Mouse (Mus musculus) forebrain, embryonic 12.5 days (tissue): ENCODE measurements around the gene Oxsr1. TPM values are rescaled to one million over a fixed set of nuclear protein-coding genes. Genes with fewer than 3 reads are reported as not detected.

Experiments used
- ATAC-seq: fragments of 200-750 bp; cut with Nextera tagmentation; 2 replicates; pipeline ENCODE4 v1.8.0; 2017; ENCODE audit warnings: moderate TSS enrichment; ENCODE audit not compliant: low FRiP score
- H3K27ac ChIP-seq: fragments of 300-500 bp; sonication (generic); 2 replicates; pipeline ENCODE4 v1.5.1; 2016; ENCODE audit warnings: mild to moderate bottlenecking
- H3K27me3 ChIP-seq: fragments of 300-500 bp; sonication (generic); 2 replicates; pipeline ENCODE4 v1.6.1; 2016; ENCODE audit warnings: mild to moderate bottlenecking
- H3K36me3 ChIP-seq: fragments of 300-500 bp; sonication (generic); replicated peaks from 2 replicates; pipeline ENCODE4 v1.6.1; 2016; ENCODE audit warnings: mild to moderate bottlenecking
- H3K4me1 ChIP-seq: fragments of 300-500 bp; sonication (generic); 2 replicates; pipeline ENCODE4 v1.6.1; 2016
- H3K4me2 ChIP-seq: fragments of 300-500 bp; sonication (generic); 2 replicates; pipeline ENCODE4 v1.6.1; 2016; ENCODE audit warnings: mild to moderate bottlenecking, moderate library complexity
- H3K4me3 ChIP-seq: fragments of 300-500 bp; sonication (generic); replicated peaks from 2 replicates; pipeline ENCODE4 v1.5.1; 2016; ENCODE audit warnings: mild to moderate bottlenecking
- H3K9ac ChIP-seq: fragments of 300-500 bp; sonication (generic); 2 replicates; pipeline ENCODE4 v1.6.1; 2016; ENCODE audit warnings: mild to moderate bottlenecking
- H3K9me3 ChIP-seq: fragments of 300-500 bp; sonication (generic); 2 replicates; pipeline ENCODE4 v1.6.1; 2016
- WGBS: fragments of 180-500 bp; shearing (Covaris S2); methylation state at CpG from one replicate; pipeline ENCODE4 v1.1.7; 2016; 5-methylcytosine and 5-hydroxymethylcytosine counted together
- polyA plus RNA-seq: library from polyadenylated mRNA; unstranded; fragments of >200 nt; fragmentation: Nextera tagmentation; extraction: Ambion mirVana; gene quantifications from 2 replicates; pipeline ENCODE4 v1.2.1, GENCODE M21; 2016

Gene Oxsr1
- polyA plus RNA-seq, 1 experiment from 2014 or later: 21.6 TPM

DNA sequence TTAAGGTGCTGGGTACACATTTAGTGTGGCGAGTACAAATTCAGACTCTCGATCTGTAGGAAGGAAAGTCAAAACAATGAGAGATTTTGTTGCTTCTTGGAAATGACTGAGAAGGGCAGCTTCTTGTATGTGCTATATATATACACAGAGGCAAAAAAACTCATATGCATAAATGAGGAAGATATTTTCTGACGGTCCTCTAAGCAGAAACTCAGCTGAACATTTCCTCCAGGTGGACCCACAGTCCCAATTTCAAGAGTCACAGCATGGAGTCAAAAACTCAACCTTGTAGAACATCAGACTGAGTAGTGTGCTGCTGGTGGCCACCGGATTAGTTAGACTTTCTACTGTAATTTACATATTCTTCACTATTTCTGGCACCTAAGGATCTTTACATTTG lies 59.2 kb downstream of the Oxsr1 start:
- no peaks in the 10 kb centered on the region for H3K4me1 ChIP-seq
- 94% methylated on average over 4 of the region's 4 CpGs for WGBS
- H3K36me3 ChIP-seq: peaks cover 66% of the 10 kb centered on the region

GRCm38 (mm10) chr9:119260825-119261224 lies 61.4 kb downstream of the Oxsr1 start:
- Histone ChIP-seq H3K36me3 (peaks cover 68% of the 10 kb centered on the region), H3K4me1 (no peaks in the 10 kb centered on the region), H3K27me3 (no peaks in the 10 kb centered on the region), H3K4me2 (no peak overlapping the region), H3K9me3 (no peaks in the 10 kb centered on the region), H3K27ac (no peak overlapping the region), H3K4me3 (no peak overlapping the region), H3K9ac (no peak overlapping the region)
- ATAC-seq: no peak
- WGBS: 93% methylated on average over 2 of the region's 2 CpGs

More for the DNA sequence above, 59.2 kb downstream of the Oxsr1 start:
- no peaks in the 10 kb centered on the region for H3K27me3 ChIP-seq
- H3K4me3 ChIP-seq: no peak overlapping the region
- no peaks in the 10 kb centered on the region for H3K9me3 ChIP-seq
- H3K4me2 ChIP-seq: no peak overlapping the region
- no peak overlapping the region for H3K9ac ChIP-seq
- no peak overlapping the region for H3K27ac ChIP-seq
- ATAC-seq: no peak

GRCm38 (mm10) chr9:119258785-119259184 lies 63.4 kb downstream of the Oxsr1 start:
- H3K36me3 ChIP-seq: peaks cover 68% of the 10 kb centered on the region
- H3K4me1 ChIP-seq: no peaks in the 10 kb centered on the region
- no peak for ATAC-seq
- no peaks in the 10 kb centered on the region for H3K9me3 ChIP-seq
- 97% methylated on average over 2 of the region's 2 CpGs for WGBS
- H3K4me3 ChIP-seq: no peak overlapping the region
- no peak overlapping the region for H3K27ac ChIP-seq
- no peak overlapping the region for H3K9ac ChIP-seq
- H3K4me2 ChIP-seq: no peak overlapping the region
- H3K27me3 ChIP-seq: no peaks in the 10 kb centered on the region

GRCm38 (mm10) chr9:119258128-119258527 lies 64.1 kb downstream of the Oxsr1 start:
- H3K36me3 ChIP-seq: peaks cover 71% of the 10 kb centered on the region
- no peak for ATAC-seq

GRCm38 (mm10) chr9:119256161-119256560 lies 66.1 kb downstream of the Oxsr1 start:
- ATAC-seq: no peak
- H3K9ac ChIP-seq: no peak overlapping the region
- H3K27ac ChIP-seq: no peak overlapping the region
- H3K4me3 ChIP-seq: no peak overlapping the region
- no peak overlapping the region for H3K4me2 ChIP-seq
- WGBS: 97% methylated on average over 12 of the region's 12 CpGs
- peaks cover 72% of the 10 kb centered on the region for H3K36me3 ChIP-seq
- no peaks in the 10 kb centered on the region for H3K27me3 ChIP-seq
- H3K9me3 ChIP-seq: no peaks in the 10 kb centered on the region
- H3K4me1 ChIP-seq: no peaks in the 10 kb centered on the region

More at GRCm38 (mm10) chr9:119258128-119258527, 64.1 kb downstream of the Oxsr1 start:
- no peak overlapping the region for H3K27ac ChIP-seq
- H3K9me3 ChIP-seq: no peaks in the 10 kb centered on the region
- no peaks in the 10 kb centered on the region for H3K4me1 ChIP-seq
- no peaks in the 10 kb centered on the region for H3K27me3 ChIP-seq
- no peak overlapping the region for H3K9ac ChIP-seq
- no peak overlapping the region for H3K4me3 ChIP-seq
- H3K4me2 ChIP-seq: no peak overlapping the region
- 90% methylated on average over 5 of the region's 5 CpGs for WGBS

GRCm38 (mm10) chr9:119255096-119255495 lies 67.1 kb downstream of the Oxsr1 start:
- H3K4me1 ChIP-seq: no peaks in the 10 kb centered on the region
- peaks cover 73% of the 10 kb centered on the region for H3K36me3 ChIP-seq
- H3K9me3 ChIP-seq: no peaks in the 10 kb centered on the region
- no peaks in the 10 kb centered on the region for H3K27me3 ChIP-seq
- no peak overlapping the region for H3K9ac ChIP-seq
- H3K27ac ChIP-seq: no peak overlapping the region
- 100% methylated on average over 1 of the region's 1 CpGs for WGBS
- H3K4me2 ChIP-seq: no peak overlapping the region
- no peak for ATAC-seq
- no peak overlapping the region for H3K4me3 ChIP-seq

- no peaks in the 10 kb centered on the region for H3K4me1 ChIP-seq
- H3K4me3 ChIP-seq: no peak overlapping the region
- no peak for ATAC-seq
- WGBS: 91% methylated on average over 2 of the region's 2 CpGs
- no peak overlapping the region for H3K9ac ChIP-seq
- H3K9me3 ChIP-seq: no peaks in the 10 kb centered on the region
- peaks cover 73% of the 10 kb centered on the region for H3K36me3 ChIP-seq
- no peak overlapping the region for H3K4me2 ChIP-seq
- no peaks in the 10 kb centered on the region for H3K27me3 ChIP-seq
- H3K27ac ChIP-seq: no peak overlapping the region
These were observed 68.0 kb downstream of the Oxsr1 start for GRCm38 (mm10) chr9:119254187-119254586.

- Histone ChIP-seq H3K9me3 (no peaks in the 10 kb centered on the region), H3K9ac (no peak overlapping the region), H3K27ac (no peak overlapping the region), H3K27me3 (no peaks in the 10 kb centered on the region), H3K4me2 (no peak overlapping the region), H3K4me3 (no peak overlapping the region), H3K4me1 (no peaks in the 10 kb centered on the region), H3K36me3 (peaks cover 60% of the 10 kb centered on the region)
- ATAC-seq: no peak
- WGBS: 90% methylated on average over 5 of the region's 5 CpGs
These were observed 74.2 kb downstream of the Oxsr1 start for GRCm38 (mm10) chr9:119247996-119248395.

DNA sequence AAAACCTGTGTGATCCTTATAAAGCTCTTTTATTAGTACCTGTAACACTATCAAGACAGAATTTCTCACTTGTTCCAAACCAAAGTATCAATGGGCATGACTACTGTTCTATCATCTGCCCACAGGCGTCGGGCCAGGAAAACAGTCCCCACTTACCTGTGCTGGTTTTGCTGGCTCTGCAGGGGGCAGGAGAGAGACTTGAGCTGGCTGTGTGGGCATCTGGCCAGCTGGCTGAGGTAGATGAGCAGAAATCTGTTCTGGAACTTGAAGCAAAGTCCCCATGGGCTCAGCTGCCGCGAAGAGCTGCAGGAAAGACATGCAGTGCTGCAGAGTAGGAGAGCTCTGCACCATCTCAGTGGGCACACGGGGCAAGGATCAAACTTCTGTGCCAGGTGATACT lies 75.4 kb downstream of the Oxsr1 start:
- no peak for ATAC-seq
- Histone ChIP-seq H3K36me3 (peaks cover 66% of the 10 kb centered on the region), H3K4me3 (no peak overlapping the region), H3K4me1 (no peaks in the 10 kb centered on the region), H3K9me3 (no peaks in the 10 kb centered on the region), H3K27me3 (no peaks in the 10 kb centered on the region), H3K9ac (no peak overlapping the region), H3K4me2 (no peak overlapping the region), H3K27ac (no peak overlapping the region)
- 95% methylated on average over 5 of the region's 5 CpGs for WGBS

DNA sequence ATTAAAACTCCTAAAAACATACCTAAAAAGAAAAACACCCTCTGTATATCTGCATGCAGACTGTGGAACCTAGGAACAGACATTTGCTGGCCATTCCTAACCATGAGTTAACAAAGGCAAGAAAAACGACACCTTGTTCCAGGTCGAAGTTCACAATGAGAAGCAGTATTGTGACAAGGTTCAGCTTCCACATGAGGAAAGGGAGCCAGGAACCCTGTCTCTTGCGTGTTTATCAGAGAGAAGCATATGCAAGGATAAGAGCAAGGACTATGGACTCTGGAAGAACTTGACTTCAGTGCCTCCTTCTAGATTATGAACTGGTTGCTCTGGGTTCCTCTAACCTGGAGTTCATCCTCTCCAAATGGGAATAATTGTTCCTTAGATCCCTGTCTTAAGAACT lies 78.2 kb downstream of the Oxsr1 start:
- Histone ChIP-seq H3K4me1 (no peaks in the 10 kb centered on the region), H3K27ac (no peak overlapping the region), H3K36me3 (peaks cover 70% of the 10 kb centered on the region), H3K9ac (no peak overlapping the region), H3K4me2 (no peak overlapping the region), H3K27me3 (no peaks in the 10 kb centered on the region), H3K9me3 (no peaks in the 10 kb centered on the region), H3K4me3 (no peak overlapping the region)
- WGBS: 91% methylated on average over 3 of the region's 3 CpGs
- ATAC-seq: no peak

DNA sequence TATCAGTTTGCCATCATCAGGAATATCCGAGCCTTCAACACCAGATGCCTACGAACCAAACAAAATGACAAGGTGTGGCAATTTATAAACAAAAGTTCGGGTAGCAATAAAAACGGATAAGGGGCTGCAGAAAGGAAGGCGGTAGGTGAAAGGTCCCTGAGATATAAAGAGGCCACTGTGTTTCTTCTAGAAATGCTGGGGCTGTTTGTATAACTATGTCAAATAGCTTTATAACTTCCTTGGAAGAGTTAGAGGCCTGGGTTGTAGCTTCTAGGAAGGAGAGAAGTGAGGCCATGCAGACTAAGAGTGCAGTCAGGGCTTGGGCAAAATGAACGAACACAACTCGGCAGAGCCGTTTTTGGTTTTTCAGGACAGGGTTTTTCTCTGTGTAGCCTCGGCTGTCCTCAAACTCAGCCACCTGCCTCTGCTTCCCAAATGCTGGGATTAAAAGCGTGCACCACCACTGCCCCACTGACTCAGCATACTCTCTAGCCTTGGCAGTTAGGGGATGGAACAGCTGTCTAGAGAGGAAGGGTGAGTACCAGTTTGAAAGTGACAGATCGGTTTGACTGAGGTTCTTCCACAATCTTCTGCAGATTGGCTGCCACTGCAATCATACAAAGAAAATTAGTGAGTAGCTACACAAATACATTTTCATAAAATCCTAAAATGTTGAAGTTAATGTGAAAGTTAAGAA lies 80.9 kb downstream of the Oxsr1 start:
- no peak overlapping the region for H3K4me2 ChIP-seq
- no peak overlapping the region for H3K4me3 ChIP-seq
- ATAC-seq: no peak
- no peak overlapping the region for H3K9ac ChIP-seq
- no peak overlapping the region for H3K27ac ChIP-seq
- no peaks in the 10 kb centered on the region for H3K27me3 ChIP-seq
- H3K9me3 ChIP-seq: no peaks in the 10 kb centered on the region
- no peaks in the 10 kb centered on the region for H3K4me1 ChIP-seq
- H3K36me3 ChIP-seq: peaks cover 62% of the 10 kb centered on the region
- WGBS: 91% methylated on average over 11 of the region's 11 CpGs

GRCm38 (mm10) chr9:119240286-119240997 lies 81.8 kb downstream of the Oxsr1 start:
- Histone ChIP-seq H3K9ac (no peak overlapping the region), H3K27me3 (no peaks in the 10 kb centered on the region), H3K9me3 (no peaks in the 10 kb centered on the region), H3K36me3 (peaks cover 57% of the 10 kb centered on the region), H3K4me1 (no peaks in the 10 kb centered on the region), H3K27ac (no peak overlapping the region), H3K4me3 (no peak overlapping the region), H3K4me2 (no peak overlapping the region)
- no peak for ATAC-seq
- WGBS: 84% methylated on average over 10 of the region's 10 CpGs

DNA sequence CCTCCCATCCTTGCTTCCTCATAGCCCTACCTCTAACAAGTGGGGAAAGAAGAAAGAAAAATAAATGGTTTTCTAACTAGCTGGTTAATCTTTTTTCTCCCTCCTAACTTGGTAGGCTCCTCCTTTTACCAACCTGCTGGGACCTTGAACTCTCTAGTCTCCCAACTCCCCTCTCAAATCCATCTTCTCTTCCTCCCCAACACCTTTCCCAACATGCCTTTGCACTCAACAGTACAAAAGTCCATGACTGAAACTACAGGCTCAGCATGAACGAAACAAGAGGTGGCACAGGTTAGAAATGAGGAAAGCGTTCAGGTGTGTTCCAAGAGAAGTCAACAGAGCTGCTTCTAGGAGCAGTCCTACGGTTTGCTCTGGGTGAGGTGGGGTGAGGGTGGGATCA lies 83.0 kb downstream of the Oxsr1 start:
- H3K36me3 ChIP-seq: peaks cover 52% of the 10 kb centered on the region
- no peak for ATAC-seq
- WGBS: 93% methylated on average over 3 of the region's 3 CpGs

More for the DNA sequence above, 83.0 kb downstream of the Oxsr1 start:
- Histone ChIP-seq H3K27me3 (no peaks in the 10 kb centered on the region), H3K4me1 (no peaks in the 10 kb centered on the region), H3K27ac (no peak overlapping the region), H3K9ac (no peak overlapping the region), H3K9me3 (no peaks in the 10 kb centered on the region), H3K4me3 (no peak overlapping the region), H3K4me2 (no peak overlapping the region)
